Mouse (Mus musculus) small intestine, adult 2 months (tissue): Measurements from ENCODE around the gene Zfp81.

Experiments
- CTCF ChIP-seq: fragments of 200-500 bp; IDR thresholded peaks from 2 replicates; pipeline ENCODE4 v1.5.1; 2012; ENCODE audit warnings: low read depth, mild to moderate bottlenecking, control low read depth, inconsistent platforms, low read length, moderate library complexity, mixed read lengths; ENCODE audit not compliant: insufficient replicate concordance, insufficient read length; ENCODE audit errors: extremely low read depth
- POLR2A ChIP-seq: fragments of 200-500 bp; IDR thresholded peaks from 2 replicates; pipeline ENCODE4 v1.6.1; 2012; ENCODE audit warnings: low read depth, mild to moderate bottlenecking, control low read depth, inconsistent platforms, low read length, moderate library complexity

DNA sequence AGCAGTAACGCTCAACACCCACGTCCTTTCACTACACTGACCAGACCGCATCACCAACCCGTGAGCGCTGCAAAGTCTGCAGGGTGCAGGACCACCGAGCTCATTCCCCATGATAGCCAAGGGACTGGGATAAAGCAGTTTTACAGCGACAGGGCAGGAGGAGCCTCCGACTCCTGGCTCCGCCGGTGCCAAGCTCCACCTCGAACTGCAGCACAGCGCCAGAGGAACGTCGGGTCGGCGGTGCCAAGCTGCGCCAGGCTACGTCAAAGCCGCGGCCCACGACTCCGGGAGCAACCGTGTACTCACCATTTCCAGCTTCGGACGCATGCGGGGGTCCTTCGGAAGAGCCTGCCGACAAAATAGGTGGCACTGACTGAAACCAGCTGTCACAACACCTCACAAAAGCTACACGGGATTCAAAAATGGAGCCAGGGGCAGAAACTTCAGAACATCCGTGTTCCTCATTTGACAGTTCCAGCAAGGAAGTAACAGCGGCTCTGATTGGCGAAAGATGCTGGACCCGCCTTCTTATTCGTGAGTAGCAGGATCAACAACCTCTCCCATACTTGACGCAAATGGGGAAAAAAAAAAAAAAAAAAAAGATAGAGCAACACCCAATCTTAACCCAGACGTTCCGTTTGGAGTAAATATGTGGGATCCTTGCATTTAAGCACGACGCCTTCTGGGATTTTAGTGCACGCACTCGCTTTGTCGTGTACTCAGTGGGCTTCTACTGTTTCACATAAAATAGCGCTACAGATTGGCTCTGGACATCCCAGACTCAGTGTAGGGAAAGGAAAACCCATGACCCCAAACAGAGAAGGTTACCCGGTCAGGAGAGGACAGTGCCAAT lies 35.7 kb upstream of the Zfp81 start, which contains the start of gene Zfp101:
- no peak for TF ChIP-seq CTCF
- no peak for TF ChIP-seq POLR2A
